11 mouse cellular contexts compared by ENCODE assay signal in the genomic region with DNA sequence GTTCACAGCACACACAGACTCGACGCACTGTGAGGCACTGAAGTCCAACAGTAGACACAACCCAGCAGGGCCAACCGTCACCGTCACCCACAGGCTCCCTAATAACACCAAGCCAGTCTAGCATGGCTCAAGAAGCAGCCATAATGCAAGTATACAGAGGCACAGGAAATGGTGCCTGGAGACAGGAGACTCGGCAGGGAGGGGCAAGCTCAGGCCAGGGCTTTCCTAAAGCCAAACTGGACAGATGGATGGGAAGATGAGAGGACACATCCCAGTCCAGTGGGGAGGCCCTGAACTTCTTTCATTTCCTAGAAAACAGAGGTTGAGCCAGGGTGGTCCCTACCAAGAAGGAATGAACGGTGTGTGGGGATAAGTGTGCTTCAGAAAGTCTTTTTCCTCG. TPM values are rescaled to one million over a fixed set of nuclear protein-coding genes. Genes with fewer than 3 reads are reported as not detected.
A peak's percentile ranks its signal among the peaks of the same experiment; 100 is the strongest.
DNase-seq lines count a peak whose midpoint lies in the region; ATAC-seq and TF ChIP-seq lines count a peak whose summit lies in the region.
"Had no signal": no experiment of that assay in that cellular context is flagged by ENCODE, and none has a peak within 500 bp of the region (broad histone marks: within the 10 kb centered on the region; RNA-seq: fewer than 3 reads in every experiment).

No protein-coding gene starts in this region.

- H3K4me1 ChIP-seq in kidney, adult 2 months (ENCODE audit: control insufficient read depth, insufficient read depth, low read length) = peaks cover 65% of the 10 kb centered on the region

- peak overlapping the region; percentile 64; the same call in 1 of the 2 replicates for H3K27ac ChIP-seq in kidney, adult 2 months (ENCODE audit: insufficient read depth, low read depth, low read length)
- H3K27ac ChIP-seq: forebrain, embryonic 15.5 days had no signal

- no peaks in the 10 kb centered on the region for H3K27me3 ChIP-seq in kidney, adult 2 months (replicated peaks; ENCODE audit: control insufficient read depth, insufficient read depth, low read length)
- H3K27me3 ChIP-seq: forebrain, embryonic 15.5 days; lung, embryonic 15.5 days had no signal

- no peak for TF ChIP-seq POLR2A in kidney, adult 2 months (IDR thresholded peaks at IDR 0.05; ENCODE audit: low read depth, low read length)

- 48% methylated on average over 7 of the region's 7 CpGs for WGBS in kidney, adult 2 months

- no peak for TF ChIP-seq CTCF in kidney, adult 2 months (conservative IDR thresholded peaks at IDR 0.05; ENCODE audit: insufficient read depth, insufficient read length, low read depth, low read length)

- ATAC-seq in CD4-positive, CD25-positive, alpha-beta regulatory T cell, adult 4 months = no peak
- no peak for ATAC-seq in activated CD4-positive, CD25-positive, alpha-beta regulatory T cell, adult 4 months
- ATAC-seq: forebrain, embryonic 15.5 days had no signal

- no peaks in the 10 kb centered on the region for H3K36me3 ChIP-seq in kidney, adult 2 months (ENCODE audit: control insufficient read depth, insufficient read depth, low read length)
- H3K36me3 ChIP-seq: forebrain, embryonic 15.5 days had no signal

- no peak overlapping the region for H3K4me3 ChIP-seq in kidney, adult 2 months (ENCODE audit: insufficient read depth, low read depth, low read length)
- H3K4me3 ChIP-seq: forebrain, embryonic 15.5 days; lung, embryonic 15.5 days had no signal

- DNase-seq in CD4-positive, CD25-positive, alpha-beta regulatory T cell, adult 2 months (ENCODE audit: low read depth, low spot score) = peak; percentile 26
- no peak for DNase-seq in kidney, adult 2 months
- DNase-seq in kidney, adult 9 months = no peak
- peak; percentile 48 for DNase-seq in retina, embryonic 14.5 days (ENCODE audit: low spot score)
- no peak for DNase-seq in retina, postnatal 1 day
- no peak for DNase-seq in right cerebral cortex, postnatal 14 days
- DNase-seq: heart, adult 18-20 months had no signal

RNA-seq across cellular contexts. Expression of a gene that starts 13.8 kb away (rescaled TPM):
- 10 to 100 TPM; 20.6 to 28.2 TPM for polyA plus RNA-seq in CD4-positive, CD25-positive, alpha-beta regulatory T cell, adult 4 months (2017; shearing (Covaris generic))
- polyA plus RNA-seq in kidney, adult 2 months (2012; rRNA removed) = 40.4 and 43.9 TPM in 2 replicates
- 10 to 100 TPM; 24.7 to 25.0 TPM for polyA plus RNA-seq in activated CD4-positive, CD25-positive, alpha-beta regulatory T cell, adult 4 months (2017; shearing (Covaris generic))

RNA-seq across cellular contexts. Expression of a gene that starts 41.0 kb away (rescaled TPM):
- polyA plus RNA-seq in CD4-positive, CD25-positive, alpha-beta regulatory T cell, adult 4 months (2017; shearing (Covaris generic)) = 10 to 100 TPM; 50.4 to 58.5 TPM
- 68.9 and 75.5 TPM in 2 replicates for polyA plus RNA-seq in kidney, adult 2 months (2012; rRNA removed)
- 10 to 100 TPM; 45.1 to 54.9 TPM for polyA plus RNA-seq in activated CD4-positive, CD25-positive, alpha-beta regulatory T cell, adult 4 months (2017; shearing (Covaris generic))

Comparison
In these comparisons a context has a peak if more than half of its experiments do, and no peak if none do; other contexts are left out.
1. DNase-seq: peak in CD4-positive, CD25-positive, alpha-beta regulatory T cell, adult 2 months (single experiment) and retina, embryonic 14.5 days (single experiment); none in kidney, adult 2 months (single experiment), kidney, adult 9 months (single experiment), retina, postnatal 1 day (single experiment) and right cerebral cortex, postnatal 14 days (single experiment).